Comparison of ENCODE assay signal across 27 mouse cellular contexts in genomic region chr2:6497636-6498035, GRCm38 (mm10).
DNase-seq lines count a peak whose midpoint lies in the region; ATAC-seq lines count a peak whose summit lies in the region.
"Had no signal": no experiment of that assay in that cellular context is flagged by ENCODE, and none has a peak within 500 bp of the region (broad histone marks: within the 10 kb centered on the region; RNA-seq: fewer than 3 reads in every experiment).

No protein-coding gene starts in this region.

- no peak overlapping the region for H3K27ac ChIP-seq in kidney, embryonic 16.5 days (ENCODE audit: low read length)
- H3K27ac ChIP-seq in midbrain, embryonic 11.5 days (ENCODE audit: low read depth, low read length): no peak overlapping the region
- H3K27ac ChIP-seq in midbrain, embryonic 16.5 days (ENCODE audit: low read length): no peak overlapping the region
- H3K27ac ChIP-seq: forebrain, embryonic 12.5 days; forebrain, embryonic 15.5 days; heart, embryonic 13.5 days; hindbrain, embryonic 12.5 days; hindbrain, embryonic 15.5 days had no signal

- 0 out of 2 replicates have a peak, but pooled peaks have one; percentile 15 for ATAC-seq in kidney, embryonic 16.5 days (ENCODE audit: low FRiP score, low TSS enrichment)
- no peak for ATAC-seq in midbrain, embryonic 11.5 days (ENCODE audit: low FRiP score)
- ATAC-seq in midbrain, embryonic 16.5 days: no peak
- ATAC-seq: activated CD4-positive, CD25-positive, alpha-beta regulatory T cell, adult 4 months had no signal

- no peaks in the 10 kb centered on the region for H3K9me3 ChIP-seq in kidney, embryonic 16.5 days (ENCODE audit: low read length)
- H3K9me3 ChIP-seq in midbrain, embryonic 11.5 days (ENCODE audit: control insufficient read depth, low read length): no peaks in the 10 kb centered on the region
- no peaks in the 10 kb centered on the region for H3K9me3 ChIP-seq in midbrain, embryonic 16.5 days (replicated peaks; ENCODE audit: control insufficient read depth, low read length, poor library complexity, severe bottlenecking)
- H3K9me3 ChIP-seq: embryonic facial prominence, embryonic 10.5 days; embryonic facial prominence, embryonic 13.5 days; forebrain, embryonic 12.5 days; forebrain, embryonic 15.5 days; hindbrain, embryonic 12.5 days; hindbrain, embryonic 15.5 days had no signal

- H3K4me1 ChIP-seq in kidney, embryonic 16.5 days (ENCODE audit: insufficient read depth, low read length): no peaks in the 10 kb centered on the region
- no peaks in the 10 kb centered on the region for H3K4me1 ChIP-seq in midbrain, embryonic 11.5 days (ENCODE audit: control insufficient read depth, insufficient read depth, low read length)
- no peaks in the 10 kb centered on the region for H3K4me1 ChIP-seq in midbrain, embryonic 16.5 days (ENCODE audit: control insufficient read depth, insufficient read depth, low read length)
- H3K4me1 ChIP-seq: hindbrain, embryonic 12.5 days; hindbrain, embryonic 15.5 days had no signal

- peak; percentile 48 for DNase-seq in heart, adult 11 months
- no peak for DNase-seq in heart, adult 18-20 months
- DNase-seq in kidney, adult 9 months: no peak
- DNase-seq in midbrain, embryonic 11.5 days (ENCODE audit: low spot score, missing footprints): peak; percentile 75
- peak; percentile 17 for DNase-seq in testis, postnatal 10 days (ENCODE audit: low spot score)
- DNase-seq in testis, postnatal 14 days (ENCODE audit: low spot score): no peak
- DNase-seq: adrenal gland, adult 8-10 months; adrenal gland, postnatal 25 days; cerebellum, adult 11-12 months; cerebellum, adult 8-10 months; cerebellum, postnatal 10 days; cerebellum, postnatal 36 days; embryo, embryonic 11 days; gastrocnemius, postnatal 10 days; gastrocnemius, postnatal 36 days; heart, postnatal 14 days had no signal

- no peak overlapping the region for H3K9ac ChIP-seq in kidney, embryonic 16.5 days (replicated peaks; ENCODE audit: low read length)
- no peak overlapping the region for H3K9ac ChIP-seq in midbrain, embryonic 11.5 days (ENCODE audit: low read length)
- H3K9ac ChIP-seq in midbrain, embryonic 16.5 days (ENCODE audit: low read depth, low read length): no peak overlapping the region
- H3K9ac ChIP-seq: embryonic facial prominence, embryonic 13.5 days; forebrain, embryonic 12.5 days; forebrain, embryonic 15.5 days; heart, embryonic 13.5 days; hindbrain, embryonic 12.5 days; hindbrain, embryonic 15.5 days had no signal

- 58% methylated on average over 5 of the region's 5 CpGs for WGBS in kidney, embryonic 16.5 days
- WGBS in midbrain, embryonic 11.5 days: 68% methylated on average over 5 of the region's 5 CpGs
- 62% methylated on average over 5 of the region's 5 CpGs for WGBS in midbrain, embryonic 16.5 days

- H3K27me3 ChIP-seq in kidney, embryonic 16.5 days (ENCODE audit: insufficient read depth, low read length): no peaks in the 10 kb centered on the region
- H3K27me3 ChIP-seq in midbrain, embryonic 11.5 days (ENCODE audit: control insufficient read depth, insufficient read depth, low read length): no peaks in the 10 kb centered on the region
- no peaks in the 10 kb centered on the region for H3K27me3 ChIP-seq in midbrain, embryonic 16.5 days (ENCODE audit: control insufficient read depth, insufficient read depth, low read depth, low read length)
- H3K27me3 ChIP-seq: embryonic facial prominence, embryonic 13.5 days; forebrain, embryonic 12.5 days; forebrain, embryonic 15.5 days; heart, embryonic 13.5 days; hindbrain, embryonic 12.5 days; hindbrain, embryonic 15.5 days had no signal

- H3K4me2 ChIP-seq in kidney, embryonic 16.5 days (replicated peaks; ENCODE audit: low read depth, low read length): no peak overlapping the region
- no peak overlapping the region for H3K4me2 ChIP-seq in midbrain, embryonic 11.5 days
- H3K4me2 ChIP-seq in midbrain, embryonic 16.5 days (ENCODE audit: low read length): no peak overlapping the region
- H3K4me2 ChIP-seq: embryonic facial prominence, embryonic 13.5 days; forebrain, embryonic 12.5 days; forebrain, embryonic 15.5 days; heart, embryonic 13.5 days; hindbrain, embryonic 12.5 days; hindbrain, embryonic 15.5 days had no signal

- H3K36me3 ChIP-seq in kidney, embryonic 16.5 days (ENCODE audit: insufficient read depth, low read length): no peaks in the 10 kb centered on the region
- H3K36me3 ChIP-seq in midbrain, embryonic 11.5 days (ENCODE audit: control insufficient read depth, insufficient read depth, low read length): no peaks in the 10 kb centered on the region
- H3K36me3 ChIP-seq in midbrain, embryonic 16.5 days (ENCODE audit: control insufficient read depth, insufficient read depth, low read length): no peaks in the 10 kb centered on the region
- H3K36me3 ChIP-seq: embryonic facial prominence, embryonic 10.5 days; embryonic facial prominence, embryonic 13.5 days; forebrain, embryonic 12.5 days; forebrain, embryonic 15.5 days; heart, embryonic 13.5 days; hindbrain, embryonic 12.5 days; hindbrain, embryonic 15.5 days had no signal

- no peak overlapping the region for H3K4me3 ChIP-seq in kidney, embryonic 16.5 days (ENCODE audit: low read length)
- H3K4me3 ChIP-seq in midbrain, embryonic 11.5 days (ENCODE audit: low read depth, low read length): no peak overlapping the region
- H3K4me3 ChIP-seq in midbrain, embryonic 16.5 days (ENCODE audit: low read depth, low read length): no peak overlapping the region
- H3K4me3 ChIP-seq: embryonic facial prominence, embryonic 10.5 days; embryonic facial prominence, embryonic 13.5 days; erythroblast, embryonic 14.5 days; forebrain, embryonic 12.5 days; forebrain, embryonic 15.5 days; heart, embryonic 13.5 days; hindbrain, embryonic 12.5 days; hindbrain, embryonic 15.5 days had no signal

Comparison
In these comparisons a context has a peak if more than half of its experiments do, and no peak if none do; other contexts are left out.
1. DNase-seq: peak in heart, adult 11 months (single experiment), midbrain, embryonic 11.5 days (single experiment) and testis, postnatal 10 days (single experiment); none in heart, adult 18-20 months (0 of 2), kidney, adult 9 months (single experiment) and testis, postnatal 14 days (single experiment).